Mouse (Mus musculus) forebrain, embryonic 10.5 days (tissue): Measurements from ENCODE around the gene C2cd5. TPM values are rescaled to one million over a fixed set of nuclear protein-coding genes. Genes with fewer than 3 reads are reported as not detected.
"Not testable (repeated sequence)": the region's sequence is repeated elsewhere in the genome, so short reads cannot be mapped to it uniquely, and the experiment has no call there.

Source experiments
- DNase-seq: peaks from one replicate; pipeline ENCODE4 v3.0.0-alpha.2; 2017; ENCODE audit warnings: low spot score; ENCODE audit errors: extremely low spot score
- H3K27ac ChIP-seq: fragments of 300-500 bp; sonication (generic); 2 replicates; pipeline ENCODE4 v1.5.1; 2016; ENCODE audit warnings: mild to moderate bottlenecking
- H3K27me3 ChIP-seq: fragments of 300-500 bp; sonication (generic); 2 replicates; pipeline ENCODE4 v1.6.1; 2016; ENCODE audit warnings: mild to moderate bottlenecking; ENCODE audit not compliant: poor library complexity, severe bottlenecking
- H3K36me3 ChIP-seq: fragments of 300-500 bp; sonication (generic); replicated peaks from 2 replicates; pipeline ENCODE4 v1.6.1; 2016; ENCODE audit warnings: mild to moderate bottlenecking, moderate library complexity
- H3K4me1 ChIP-seq: fragments of 300-500 bp; sonication (generic); 2 replicates; pipeline ENCODE4 v1.6.1; 2016
- H3K4me3 ChIP-seq: fragments of 300-500 bp; sonication (generic); 2 replicates; pipeline ENCODE4 v1.5.1; 2016; ENCODE audit warnings: mild to moderate bottlenecking, moderate library complexity
- H3K9me3 ChIP-seq: fragments of 300-500 bp; sonication (generic); 2 replicates; pipeline ENCODE4 v1.6.1; 2016; ENCODE audit warnings: mild to moderate bottlenecking, moderate library complexity
- WGBS: fragments of 180-500 bp; shearing (Covaris S2); methylation state at CpG from one replicate; pipeline ENCODE4 v1.1.7; 2016; 5-methylcytosine and 5-hydroxymethylcytosine counted together
- polyA plus RNA-seq: library from polyadenylated mRNA; unstranded; fragments of >200 nt; fragmentation: Nextera tagmentation; extraction: Ambion mirVana; gene quantifications from 2 replicates; pipeline ENCODE4 v1.2.1, GENCODE M21; 2016

C2cd5 gene
- polyA plus RNA-seq, result 32.1 and 33.0 TPM in 2 replicates

DNA sequence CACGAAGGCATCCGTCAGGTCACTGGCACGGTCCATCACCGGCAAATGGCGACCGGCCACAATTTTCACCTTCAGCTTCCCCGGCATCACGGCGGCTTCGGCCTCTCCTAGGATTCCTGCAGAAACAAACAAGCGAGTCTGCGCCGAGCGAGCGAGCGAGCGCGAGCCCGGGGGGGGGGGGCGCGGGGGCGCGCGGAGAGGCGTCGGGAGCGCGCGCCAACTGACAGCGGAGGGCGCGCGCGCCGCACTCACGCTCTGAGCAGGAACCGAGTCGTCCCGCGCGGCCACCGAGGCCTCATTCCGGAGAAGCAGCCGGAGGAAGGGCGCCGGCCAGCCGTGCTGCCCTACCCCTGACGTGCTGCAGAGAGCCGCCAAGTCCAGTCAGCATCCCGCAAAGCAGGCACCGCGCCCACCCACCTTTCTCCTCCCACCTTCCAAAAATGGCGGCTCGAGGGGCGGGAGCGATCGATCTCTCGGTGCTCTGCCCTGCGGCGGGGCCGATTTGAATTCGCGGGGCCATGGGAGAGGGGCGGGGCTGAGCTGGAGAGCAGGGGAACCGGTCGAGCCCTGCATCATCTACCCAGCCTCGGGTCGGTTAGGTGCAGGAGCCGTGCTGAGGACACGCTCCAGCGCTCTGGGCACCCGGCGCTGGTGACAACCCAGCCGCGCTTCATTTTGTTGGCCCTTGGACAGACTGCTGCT is at the start of gene C2cd5:
TSS of gene C2cd5 (minus strand) at position 461 of the 702 bp plus-strand sequence.
- peaks cover 40% of the 10 kb centered on the region for H3K4me1 ChIP-seq
- under 1% methylated on average over 75 of the region's 75 CpGs for WGBS
- peak within 1 kb of the TSS; percentile 97 for H3K4me3 ChIP-seq
- peak; percentile 99 for DNase-seq
- H3K36me3 ChIP-seq, result peaks cover 21% of the 10 kb centered on the region
- H3K27ac ChIP-seq, result peak within 1 kb of the TSS; percentile 94
- peaks cover 22% of the 10 kb centered on the region for H3K27me3 ChIP-seq
- H3K9me3 ChIP-seq, result peaks cover 6% of the 10 kb centered on the region

DNA sequence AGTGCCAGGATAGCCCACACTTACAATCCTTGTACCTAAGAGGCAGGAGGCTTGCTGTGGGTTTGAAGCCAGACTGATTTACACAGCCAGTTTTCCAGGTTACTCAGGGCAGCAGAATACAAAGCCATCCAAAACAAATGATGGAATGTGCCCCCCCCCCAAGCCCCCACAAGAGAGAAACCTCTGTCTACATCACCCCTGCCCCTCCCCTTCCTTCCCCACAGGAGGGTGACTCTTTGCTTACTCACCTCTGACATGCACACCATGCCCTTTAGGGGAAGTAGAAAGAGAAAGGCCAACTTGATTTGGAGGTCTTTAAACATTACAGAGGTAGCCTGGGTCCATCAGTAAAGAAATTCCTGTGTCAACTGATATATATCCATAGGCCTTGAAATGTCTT is 48.9 kb upstream of the C2cd5 start:
- DNase-seq, result no peak
- Histone ChIP-seq H3K4me3 (no peak overlapping the region), H3K9me3 (no peaks in the 10 kb centered on the region), H3K36me3 (no peaks in the 10 kb centered on the region), H3K27ac (no peak overlapping the region), H3K27me3 (peaks cover 40% of the 10 kb centered on the region), H3K4me1 (peaks cover 23% of the 10 kb centered on the region)

DNA sequence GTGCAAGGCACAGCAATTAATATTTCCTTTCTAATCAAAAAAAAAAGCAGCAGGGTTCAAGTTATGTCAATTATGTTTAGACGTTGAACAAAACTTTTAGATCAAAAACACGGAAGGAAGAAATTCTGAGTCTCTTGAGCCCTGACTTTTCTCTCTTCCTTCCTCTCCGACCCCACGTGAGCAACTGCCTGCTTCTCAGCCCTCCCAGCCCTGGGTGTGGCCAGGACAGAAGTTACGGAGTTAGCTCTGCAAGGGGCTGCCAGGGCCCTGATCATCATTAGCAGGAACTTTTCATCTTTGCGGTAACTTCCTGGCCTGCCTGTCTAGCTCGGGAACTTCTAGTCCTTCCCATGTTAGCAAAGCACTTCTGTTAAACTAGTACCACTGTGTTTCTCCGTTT is 46.8 kb upstream of the C2cd5 start:
- H3K9me3 ChIP-seq, result no peaks in the 10 kb centered on the region
- H3K27ac ChIP-seq, result no peak overlapping the region
- no peak overlapping the region for H3K4me3 ChIP-seq
- H3K36me3 ChIP-seq, result no peaks in the 10 kb centered on the region
- DNase-seq, result no peak
- H3K27me3 ChIP-seq, result peaks cover 42% of the 10 kb centered on the region
- 69% methylated on average over 8 of the region's 8 CpGs for WGBS
- H3K4me1 ChIP-seq, result peaks cover 14% of the 10 kb centered on the region

DNA sequence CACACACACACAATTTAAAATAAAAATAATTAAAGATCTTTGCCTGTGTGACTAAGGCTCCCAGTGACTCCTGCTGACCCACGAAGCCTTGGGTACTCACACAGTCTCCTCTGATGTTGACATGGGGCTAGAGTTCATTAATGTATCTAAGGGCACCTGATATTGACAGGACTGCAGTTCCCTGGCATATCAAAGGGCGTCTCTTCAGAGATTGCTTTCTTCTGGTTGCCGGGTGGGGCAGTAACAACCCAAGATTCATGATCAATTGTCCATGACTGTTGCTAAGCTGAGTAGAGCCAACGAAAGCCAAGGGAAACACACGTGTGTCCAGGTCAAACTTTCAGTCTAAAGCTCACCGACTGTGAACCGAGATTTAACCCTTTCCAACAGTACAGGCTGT is 45.1 kb upstream of the C2cd5 start:
- no peaks in the 10 kb centered on the region for H3K36me3 ChIP-seq
- H3K9me3 ChIP-seq, result no peaks in the 10 kb centered on the region
- DNase-seq, result no peak
- 80% methylated on average over 7 of the region's 7 CpGs for WGBS
- H3K27me3 ChIP-seq, result peaks cover 33% of the 10 kb centered on the region
- H3K4me3 ChIP-seq, result no peak overlapping the region
- H3K27ac ChIP-seq, result no peak overlapping the region
- peaks cover 14% of the 10 kb centered on the region for H3K4me1 ChIP-seq

DNA sequence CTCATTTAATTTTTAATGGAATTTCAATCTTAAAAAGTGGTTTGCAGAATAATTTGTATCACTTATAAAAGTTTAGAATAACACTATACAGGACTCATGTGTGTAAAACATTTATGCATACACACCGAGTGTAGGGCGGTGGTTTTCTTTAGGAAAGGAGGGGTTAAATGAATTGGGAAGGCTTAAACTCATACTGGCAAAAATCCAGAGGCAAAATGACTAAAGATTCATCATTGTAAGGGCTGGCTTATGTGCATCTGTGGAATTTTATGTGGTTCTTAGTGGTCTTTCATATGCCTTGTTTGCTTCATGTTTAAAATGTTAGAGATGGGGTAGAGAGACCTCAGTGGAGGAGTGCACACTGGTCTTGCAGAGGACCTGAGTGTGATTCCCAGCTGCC is 44.6 kb upstream of the C2cd5 start:
- WGBS, result 88% methylated on average over 2 of the region's 2 CpGs
- no peaks in the 10 kb centered on the region for H3K36me3 ChIP-seq
- no peaks in the 10 kb centered on the region for H3K9me3 ChIP-seq
- H3K4me1 ChIP-seq, result peaks cover 14% of the 10 kb centered on the region
- H3K4me3 ChIP-seq, result no peak overlapping the region
- H3K27me3 ChIP-seq, result peaks cover 28% of the 10 kb centered on the region
- H3K27ac ChIP-seq, result no peak overlapping the region
- no peak for DNase-seq

DNA sequence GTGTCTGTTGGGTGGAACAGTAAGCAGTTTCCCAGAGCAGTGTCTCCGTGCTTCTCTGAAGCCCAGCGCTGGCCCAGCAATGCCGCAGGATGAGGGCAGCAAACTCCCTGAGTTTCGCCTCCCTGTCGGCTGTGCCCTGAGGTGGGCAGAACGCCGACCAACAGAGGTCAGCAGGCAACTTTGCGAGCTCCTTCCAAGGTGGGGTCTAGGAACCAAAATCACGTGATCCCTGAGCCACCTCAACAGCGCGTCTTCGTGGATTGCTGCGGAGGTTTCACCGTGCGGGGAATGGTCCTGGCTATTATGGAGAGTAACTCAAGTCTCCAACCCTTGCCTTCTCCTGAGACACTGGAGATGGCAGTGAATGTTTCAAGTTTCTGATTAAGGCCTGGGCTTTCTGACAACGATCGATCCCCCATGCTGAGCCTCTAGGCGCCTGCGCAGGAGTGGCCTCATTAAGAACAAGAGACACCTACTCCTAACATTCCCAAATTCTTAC is 43.9 kb upstream of the C2cd5 start:
- peak; percentile 27 for DNase-seq
- WGBS, result 18% methylated on average over 19 of the region's 19 CpGs
- H3K4me1 ChIP-seq, result peaks cover 9% of the 10 kb centered on the region
- no peaks in the 10 kb centered on the region for H3K36me3 ChIP-seq
- peak overlapping the region; percentile 68 for H3K27ac ChIP-seq
- peak overlapping the region; percentile 52 for H3K4me3 ChIP-seq
- H3K27me3 ChIP-seq, result peaks cover 22% of the 10 kb centered on the region
- no peaks in the 10 kb centered on the region for H3K9me3 ChIP-seq

DNA sequence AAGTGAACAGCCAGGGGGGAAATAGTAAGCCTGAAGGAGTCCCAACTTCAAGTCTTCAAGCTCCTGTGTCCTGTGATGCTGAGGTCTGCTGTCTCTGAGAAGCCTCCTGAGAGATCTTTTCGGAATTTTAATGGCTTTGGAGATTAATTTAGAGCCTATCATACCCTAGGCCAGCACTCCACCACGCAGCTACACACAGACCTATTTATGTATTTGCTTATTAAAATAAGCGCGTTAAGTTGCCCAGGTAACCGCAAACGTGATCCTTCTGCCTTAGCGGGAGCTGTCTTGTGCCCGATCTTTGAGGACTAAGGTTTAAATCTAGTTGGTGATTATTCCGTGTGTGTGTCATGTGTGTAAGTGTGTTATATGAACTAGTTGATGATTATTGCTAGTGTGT is 43.4 kb upstream of the C2cd5 start:
- no peak for DNase-seq
- Histone ChIP-seq H3K4me3 (peak overlapping the region; percentile 52), H3K9me3 (no peaks in the 10 kb centered on the region), H3K4me1 (peaks cover 8% of the 10 kb centered on the region), H3K27ac (no peak overlapping the region), H3K27me3 (peaks cover 21% of the 10 kb centered on the region; the same call in 1 of the 2 replicates), H3K36me3 (no peaks in the 10 kb centered on the region)
- 88% methylated on average over 9 of the region's 9 CpGs for WGBS

DNA sequence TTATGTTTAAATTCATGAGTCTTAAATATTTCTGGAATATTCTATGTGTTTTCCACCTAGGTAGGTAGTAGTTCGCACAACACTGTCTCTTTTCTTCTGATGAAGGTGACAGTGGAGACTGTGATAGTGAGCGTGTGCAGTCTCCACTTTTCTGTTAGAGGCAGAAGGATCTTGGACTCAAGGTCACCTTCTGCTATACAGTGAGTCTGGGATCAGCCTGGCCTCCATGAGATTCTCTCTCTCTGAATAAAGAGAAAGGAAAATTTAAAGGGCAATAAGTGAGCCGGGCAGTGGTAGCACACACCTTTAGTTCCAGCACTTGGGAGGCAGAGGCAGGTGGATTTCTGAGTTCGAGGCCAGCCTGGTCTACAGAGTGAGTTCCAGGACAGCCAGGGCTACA is 42.9 kb upstream of the C2cd5 start:
- Histone ChIP-seq H3K4me1 (peaks cover 8% of the 10 kb centered on the region), H3K27ac (no peak overlapping the region), H3K4me3 (no peak overlapping the region), H3K9me3 (no peaks in the 10 kb centered on the region), H3K36me3 (no peaks in the 10 kb centered on the region), H3K27me3 (peaks cover 21% of the 10 kb centered on the region; the same call in 1 of the 2 replicates)
- 90% methylated on average over 4 of the region's 4 CpGs for WGBS
- no peak for DNase-seq

DNA sequence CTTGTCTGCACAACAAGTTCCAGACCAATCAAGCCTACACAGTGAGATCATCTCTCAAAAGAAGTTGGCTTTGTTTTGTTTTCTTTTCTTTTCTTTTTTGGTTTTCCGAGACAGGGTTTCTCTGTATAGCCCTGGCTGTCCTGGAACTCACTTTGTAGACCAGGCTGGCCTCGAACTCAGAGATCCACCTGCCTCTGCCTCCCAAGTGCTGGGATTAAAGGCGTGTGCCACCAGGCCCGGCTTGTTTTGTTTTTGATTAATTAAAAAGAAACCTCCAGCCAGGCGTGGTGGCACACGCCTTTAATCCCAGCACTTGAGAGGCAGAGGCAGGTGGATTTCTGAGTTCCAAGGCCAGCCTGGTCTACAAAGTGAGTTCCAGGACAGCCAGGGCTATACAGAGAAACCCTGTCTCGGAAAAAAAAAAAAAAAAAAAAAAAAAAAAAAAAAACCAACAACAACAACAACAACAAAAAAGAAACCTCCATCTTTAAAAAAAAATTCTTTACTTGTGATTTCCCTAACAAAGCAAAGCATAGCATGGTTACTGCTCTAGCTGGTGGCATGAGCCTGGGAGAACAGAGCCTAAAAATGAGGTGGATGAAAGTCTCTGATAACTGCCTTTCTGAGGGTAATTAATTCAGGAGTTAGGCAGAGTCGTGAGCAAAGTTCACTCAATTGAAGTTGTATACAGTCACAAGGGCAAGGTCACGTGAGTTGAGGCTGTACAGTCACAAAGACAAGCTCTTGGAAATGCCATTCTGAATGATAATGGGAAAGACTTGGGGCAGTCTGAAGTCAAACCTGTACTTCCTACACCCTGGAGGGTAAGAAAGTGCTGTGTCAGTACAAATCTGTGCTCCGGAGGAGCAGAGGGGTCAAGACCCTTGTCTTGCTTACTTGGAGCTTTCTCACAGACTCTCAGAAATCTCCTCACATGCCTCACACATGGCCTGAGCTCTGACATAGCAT is 42.0 kb upstream of the C2cd5 start:
- H3K36me3 ChIP-seq, H3K27ac ChIP-seq, DNase-seq, H3K4me1 ChIP-seq, H3K4me3 ChIP-seq, H3K9me3 ChIP-seq: not testable (repeated sequence)
- 85% methylated on average over 10 of the region's 10 CpGs for WGBS
- H3K27me3 ChIP-seq, result peaks cover 21% of the 10 kb centered on the region; the same call in 1 of the 2 replicates

DNA sequence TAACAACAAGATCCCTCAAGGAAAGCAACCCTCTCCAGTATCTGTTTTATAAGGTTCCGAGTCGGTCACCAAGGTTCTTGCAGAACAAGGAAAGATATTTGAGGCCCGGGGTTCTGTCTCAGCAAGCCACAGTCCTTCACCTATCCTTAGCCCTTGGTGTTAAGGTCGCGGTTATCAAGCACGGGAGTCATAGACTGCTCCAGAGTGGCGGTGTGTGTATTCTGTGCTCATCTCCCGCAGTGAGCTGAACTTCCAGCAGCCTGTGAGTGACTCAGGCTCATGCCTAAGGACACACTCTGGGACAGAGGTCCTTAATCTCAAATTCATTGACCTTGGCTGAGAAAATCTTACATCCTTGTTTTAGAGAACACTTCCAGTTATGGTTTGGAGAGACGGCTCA is 40.9 kb upstream of the C2cd5 start:
- Histone ChIP-seq H3K27ac (no peak overlapping the region), H3K9me3 (no peaks in the 10 kb centered on the region), H3K36me3 (no peaks in the 10 kb centered on the region), H3K4me1 (peaks cover 8% of the 10 kb centered on the region), H3K4me3 (no peak overlapping the region), H3K27me3 (peaks cover 21% of the 10 kb centered on the region; the same call in 1 of the 2 replicates)
- no peak for DNase-seq
- 91% methylated on average over 9 of the region's 9 CpGs for WGBS

DNA sequence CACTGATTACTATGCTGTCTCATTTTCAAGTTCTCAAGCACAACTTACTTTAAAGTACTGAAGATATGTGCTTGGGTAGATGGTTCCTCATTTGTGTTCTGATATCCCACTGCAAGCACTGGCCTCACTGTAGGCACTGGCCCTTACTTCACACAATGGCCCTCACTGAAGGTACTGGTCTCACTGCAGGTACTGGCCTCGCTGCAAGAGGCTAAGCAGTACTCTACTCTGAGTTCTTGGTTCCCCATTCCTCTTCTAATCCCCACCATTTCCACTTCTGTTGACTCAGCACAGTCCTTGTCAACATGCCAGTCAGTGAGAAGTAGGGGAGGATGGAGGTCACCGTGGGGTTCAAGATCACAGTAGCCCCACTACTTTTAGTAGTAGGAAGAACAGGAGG is 39.5 kb upstream of the C2cd5 start:
- DNase-seq, result no peak
- no peak overlapping the region for H3K27ac ChIP-seq
- WGBS, result 92% methylated on average over 2 of the region's 2 CpGs
- H3K27me3 ChIP-seq, result peaks cover 11% of the 10 kb centered on the region; the same call in 1 of the 2 replicates
- no peaks in the 10 kb centered on the region for H3K36me3 ChIP-seq
- peaks cover 8% of the 10 kb centered on the region for H3K4me1 ChIP-seq
- no peaks in the 10 kb centered on the region for H3K9me3 ChIP-seq
- H3K4me3 ChIP-seq, result no peak overlapping the region

DNA sequence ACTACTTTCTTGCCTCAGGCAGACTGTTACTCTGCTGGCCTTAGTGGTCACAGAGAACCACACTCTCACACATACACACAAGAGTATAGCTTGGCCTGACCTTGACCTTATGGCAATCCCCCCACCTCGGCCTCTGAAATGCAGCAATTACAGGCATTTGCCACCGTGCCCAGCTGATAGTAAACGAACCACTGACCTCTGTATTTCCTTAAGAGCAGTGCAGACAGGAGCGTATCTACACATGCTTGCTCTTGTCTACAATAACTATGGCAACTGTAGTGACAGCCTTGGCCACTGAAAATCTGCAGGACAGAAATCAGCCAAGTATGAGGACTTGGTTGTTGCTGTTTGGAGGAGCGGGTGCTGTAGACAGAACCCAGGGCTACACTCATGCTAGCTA is 37.4 kb upstream of the C2cd5 start:
- Histone ChIP-seq H3K9me3 (no peaks in the 10 kb centered on the region), H3K4me3 (no peak overlapping the region), H3K36me3 (no peaks in the 10 kb centered on the region), H3K4me1 (no peaks in the 10 kb centered on the region), H3K27me3 (no peaks in the 10 kb centered on the region), H3K27ac (no peak overlapping the region)
- 83% methylated on average over 5 of the region's 5 CpGs for WGBS
- no peak for DNase-seq

DNA sequence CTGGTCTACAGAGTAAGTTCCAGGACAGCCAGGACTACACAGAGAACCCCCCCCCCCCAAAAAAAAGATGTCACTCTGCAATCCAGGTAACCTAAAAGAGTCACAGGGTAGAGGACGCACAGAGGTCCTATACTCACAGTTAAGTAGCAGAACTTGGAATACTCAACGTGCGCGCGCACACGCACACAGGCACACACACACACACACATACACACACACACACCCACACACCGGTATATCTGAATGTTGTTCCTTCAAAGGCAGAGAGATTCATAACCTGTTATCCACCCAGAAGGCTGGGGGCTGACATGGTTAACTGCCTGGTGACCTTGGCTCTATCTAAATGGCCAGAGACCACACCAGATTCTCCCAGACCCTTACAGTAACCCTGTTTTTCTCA is 36.7 kb upstream of the C2cd5 start:
- Histone ChIP-seq H3K4me3 (no peak overlapping the region), H3K9me3 (no peaks in the 10 kb centered on the region), H3K36me3 (no peaks in the 10 kb centered on the region), H3K27me3 (no peaks in the 10 kb centered on the region), H3K27ac (no peak overlapping the region), H3K4me1 (no peaks in the 10 kb centered on the region)
- 98% methylated on average over 7 of the region's 7 CpGs for WGBS
- no peak for DNase-seq
